Mouse (Mus musculus): ENCODE measurements at regions not wholly inside any gene's neighbourhood (a gene's known extent, or its start where the extent isn't known, plus 50 kb on each side); places are given as distances from the start of the nearest gene placed in this dataset.

- no peak for TF ChIP-seq CTCF (IDR thresholded peaks at IDR 0.05; ENCODE audit: low read depth, low read length)
- no peak for TF ChIP-seq POLR2A (IDR thresholded peaks at IDR 0.05; ENCODE audit: borderline replicate concordance, low read depth, low read length)
These were observed 183.4 kb downstream of the Diras2 start for GRCm38 (mm10) chr13:52347631-52348030.
